Mouse (Mus musculus) kidney, postnatal 0 days (tissue): ENCODE measurements around the gene Ccp110. TPM values are rescaled to one million over a fixed set of nuclear protein-coding genes. Genes with fewer than 3 reads are reported as not detected.

Experiments
- ATAC-seq: fragments of 200-750 bp; cut with Nextera tagmentation; replicated peaks from 2 replicates; pipeline ENCODE4 v1.8.0; 2017; ENCODE audit warnings: low read depth, moderate number of reproducible peaks, moderate TSS enrichment, moderate library complexity; ENCODE audit not compliant: low FRiP score
- DNase-seq: peaks from one replicate; pipeline ENCODE4 v3.0.0-alpha.2; 2016; ENCODE audit warnings: low spot score
- H3K27ac ChIP-seq: fragments of 300-500 bp; sonication (generic); 2 replicates; pipeline ENCODE4 v1.5.1; 2014; ENCODE audit warnings: mild to moderate bottlenecking
- H3K27me3 ChIP-seq: fragments of 300-500 bp; sonication (generic); 2 replicates; pipeline ENCODE4 v1.6.1; 2014; ENCODE audit warnings: low read length, mixed read lengths; ENCODE audit not compliant: insufficient read depth
- H3K36me3 ChIP-seq: fragments of 300-500 bp; sonication (generic); 2 replicates; pipeline ENCODE4 v1.6.1; 2014; ENCODE audit warnings: low read length, mixed read lengths; ENCODE audit not compliant: insufficient read depth
- H3K4me1 ChIP-seq: fragments of 300-500 bp; sonication (generic); replicated peaks from 2 replicates; pipeline ENCODE4 v1.6.1; 2014; ENCODE audit warnings: antibody characterized with exemption, low read length, mixed read lengths; ENCODE audit not compliant: insufficient read depth
- H3K4me2 ChIP-seq: fragments of 300-500 bp; sonication (generic); 2 replicates; pipeline ENCODE4 v1.6.1; 2014; ENCODE audit warnings: mild to moderate bottlenecking, low read length, moderate library complexity, mixed read lengths
- H3K4me3 ChIP-seq: fragments of 300-500 bp; sonication (generic); replicated peaks from 2 replicates; pipeline ENCODE4 v1.5.1; 2014; ENCODE audit warnings: low read depth, low read length
- H3K9ac ChIP-seq: fragments of 300-500 bp; sonication (generic); 2 replicates; pipeline ENCODE4 v1.6.1; 2014; ENCODE audit warnings: low read depth, low read length
- H3K9me3 ChIP-seq: fragments of 300-500 bp; sonication (generic); replicated peaks from 2 replicates; pipeline ENCODE4 v1.6.1; 2016; ENCODE audit warnings: low read length, inconsistent platforms, mixed read lengths
- CTCF ChIP-seq: IDR thresholded peaks from 2 replicates; pipeline ENCODE4 v1.5.1; 2016; ENCODE audit warnings: antibody characterized with exemption, low read depth, mild to moderate bottlenecking, moderate library complexity
- WGBS: fragments of 180-500 bp; shearing (Covaris S2); extraction: QIAGEN DNeasy Blood & Tissue Kit; methylation state at CpG from one replicate; pipeline ENCODE4 v1.1.7; 2014; 5-methylcytosine and 5-hydroxymethylcytosine counted together
- polyA plus RNA-seq: library from polyadenylated mRNA; unstranded; fragments of >200 nt; fragmentation: Nextera tagmentation; extraction: Ambion mirVana; gene quantifications from 2 replicates; pipeline ENCODE4 v1.2.1, GENCODE M21; 2015

Ccp110 gene
- polyA plus RNA-seq, 1 experiment from 2014 or later = 6.8 TPM

GRCm38 (mm10) chr7:118733225-118733624 is 20.9 kb downstream of the Ccp110 start:
- 88% methylated on average over 13 of the region's 13 CpGs for WGBS
- no peak for DNase-seq
- peaks cover 27% of the 10 kb centered on the region; the same call in 1 of the 2 replicates for H3K36me3 ChIP-seq
- no peak overlapping the region for H3K4me3 ChIP-seq
- no peaks in the 10 kb centered on the region for H3K4me1 ChIP-seq
- H3K27ac ChIP-seq = no peak overlapping the region
- no peak for ATAC-seq
- H3K27me3 ChIP-seq = no peaks in the 10 kb centered on the region
- TF ChIP-seq CTCF = no peak
- no peak overlapping the region for H3K4me2 ChIP-seq
- H3K9ac ChIP-seq = no peak overlapping the region
- H3K9me3 ChIP-seq = no peaks in the 10 kb centered on the region

- no peaks in the 10 kb centered on the region for H3K27me3 ChIP-seq
- 82% methylated on average over 1 of the region's 1 CpGs for WGBS
- H3K9ac ChIP-seq = no peak overlapping the region
- H3K36me3 ChIP-seq = 0 out of 2 replicates have a peak, but pooled peaks cover 4% of the 10 kb centered on the region
- no peak overlapping the region for H3K4me3 ChIP-seq
- 0 out of 2 replicates have a peak, but pooled peaks cover 7% of the 10 kb centered on the region for H3K4me1 ChIP-seq
- no peak for DNase-seq
- no peak overlapping the region for H3K27ac ChIP-seq
- ATAC-seq = no peak
- H3K9me3 ChIP-seq = no peaks in the 10 kb centered on the region
- TF ChIP-seq CTCF = peak; percentile 45
- no peak overlapping the region for H3K4me2 ChIP-seq
These were observed 26.4 kb downstream of the Ccp110 start for GRCm38 (mm10) chr7:118738730-118739129.

GRCm38 (mm10) chr7:118739975-118740531 is 27.7 kb downstream of the Ccp110 start, which contains the start of gene Vps35l:
Gene Vps35l (plus strand): TSS chr7:118740226.
- H3K27me3 ChIP-seq = no peaks in the 10 kb centered on the region
- DNase-seq (peak; percentile 90), ATAC-seq (peak; percentile 89)
- H3K4me3 ChIP-seq = peak within 1 kb of the TSS; percentile 68
- WGBS = 3% methylated on average over 16 of the region's 16 CpGs
- peak within 1 kb of the TSS; percentile 44; the same call in 1 of the 2 replicates for H3K27ac ChIP-seq
- 0 out of 2 replicates have a peak, but pooled peaks cover 7% of the 10 kb centered on the region for H3K4me1 ChIP-seq
- H3K9ac ChIP-seq = peak within 1 kb of the TSS; percentile 69
- peak within 1 kb of the TSS; percentile 68 for H3K4me2 ChIP-seq
- TF ChIP-seq CTCF = peak; percentile 90
- no peaks in the 10 kb centered on the region for H3K36me3 ChIP-seq
- no peaks in the 10 kb centered on the region for H3K9me3 ChIP-seq

GRCm38 (mm10) chr7:118740532-118741338 is 28.4 kb downstream of the Ccp110 start:
- Histone ChIP-seq H3K4me1 (0 out of 2 replicates have a peak, but pooled peaks cover 7% of the 10 kb centered on the region), H3K27me3 (no peaks in the 10 kb centered on the region), H3K36me3 (0 out of 2 replicates have a peak, but pooled peaks cover 3% of the 10 kb centered on the region), H3K27ac (peak overlapping the region; percentile 44; the same call in 1 of the 2 replicates), H3K9ac (peak overlapping the region; percentile 69), H3K9me3 (no peaks in the 10 kb centered on the region), H3K4me2 (peak overlapping the region; percentile 68), H3K4me3 (peak overlapping the region; percentile 68)
- 4% methylated on average over 39 of the region's 41 CpGs for WGBS
- no peak for TF ChIP-seq CTCF
- ATAC-seq (peak; percentile 96), DNase-seq (peak; percentile 99)

GRCm38 (mm10) chr7:118742278-118742677 is 29.9 kb downstream of the Ccp110 start:
- H3K9me3 ChIP-seq = no peaks in the 10 kb centered on the region
- no peak overlapping the region for H3K4me3 ChIP-seq
- DNase-seq (no peak), ATAC-seq (no peak)
- TF ChIP-seq CTCF = no peak
- H3K4me1 ChIP-seq = 0 out of 2 replicates have a peak, but pooled peaks cover 7% of the 10 kb centered on the region
- no peak overlapping the region for H3K9ac ChIP-seq
- H3K36me3 ChIP-seq = peaks cover 17% of the 10 kb centered on the region
- H3K4me2 ChIP-seq = no peak overlapping the region
- no peaks in the 10 kb centered on the region for H3K27me3 ChIP-seq
- 85% methylated on average over 6 of the region's 6 CpGs for WGBS
- no peak overlapping the region for H3K27ac ChIP-seq

GRCm38 (mm10) chr7:118744766-118745165 is 32.4 kb downstream of the Ccp110 start:
- no peak overlapping the region for H3K4me3 ChIP-seq
- 0 out of 2 replicates have a peak, but pooled peaks cover 7% of the 10 kb centered on the region for H3K4me1 ChIP-seq
- no peak for TF ChIP-seq CTCF
- WGBS = 93% methylated on average over 5 of the region's 5 CpGs
- H3K4me2 ChIP-seq = no peak overlapping the region
- no peak for ATAC-seq
- no peak overlapping the region for H3K27ac ChIP-seq
- DNase-seq = no peak
- H3K9me3 ChIP-seq = no peaks in the 10 kb centered on the region
- no peaks in the 10 kb centered on the region for H3K27me3 ChIP-seq
- peaks cover 30% of the 10 kb centered on the region for H3K36me3 ChIP-seq
- no peak overlapping the region for H3K9ac ChIP-seq
